ENCODE assay signal across 30 mouse cellular contexts in the genomic region with DNA sequence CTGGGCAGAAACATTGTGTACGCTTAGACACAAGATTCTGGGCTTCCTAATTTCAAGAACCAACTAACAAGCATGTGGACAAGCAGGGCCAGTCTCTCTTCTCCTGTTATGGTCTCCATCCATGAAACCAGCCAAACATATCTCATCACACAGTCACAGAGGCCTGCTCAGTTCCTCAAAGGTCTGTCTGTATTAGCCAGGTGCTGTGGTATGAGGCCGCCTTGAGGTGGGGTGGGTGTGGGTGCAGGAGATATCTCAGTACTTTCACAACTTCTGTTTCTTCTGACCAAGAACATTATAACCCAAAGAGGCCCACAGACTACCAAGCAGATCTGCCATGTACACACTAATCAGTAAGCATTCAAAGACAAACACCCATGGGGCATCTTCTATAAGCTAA. TPM values are rescaled to one million over a fixed set of nuclear protein-coding genes. Genes with fewer than 3 reads are reported as not detected.
"Had no signal": no experiment of that assay in that cellular context is flagged by ENCODE, and none has a peak within 500 bp of the region (broad histone marks: within the 10 kb centered on the region; RNA-seq: fewer than 3 reads in every experiment).

No protein-coding gene starts in this region.

- H3K9ac ChIP-seq: intestine, embryonic 15.5 days; kidney, embryonic 15.5 days; limb, embryonic 12.5 days; limb, embryonic 15.5 days; midbrain, embryonic 13.5 days; neural tube, embryonic 13.5 days; stomach, embryonic 15.5 days had no signal

- H3K36me3 ChIP-seq: intestine, embryonic 15.5 days; kidney, embryonic 15.5 days; limb, embryonic 12.5 days; limb, embryonic 15.5 days; midbrain, embryonic 10.5 days; midbrain, embryonic 13.5 days; neural tube, embryonic 13.5 days; stomach, embryonic 15.5 days had no signal

- H3K4me3 ChIP-seq: intestine, embryonic 15.5 days; kidney, embryonic 15.5 days; left cerebral cortex, adult 2 months; limb, embryonic 12.5 days; limb, embryonic 15.5 days; midbrain, embryonic 10.5 days; midbrain, embryonic 13.5 days; myocyte; neural tube, embryonic 13.5 days; stomach, embryonic 15.5 days had no signal

- DNase-seq: kidney, adult 11 months; kidney, adult 8-10 months; kidney, postnatal 10 days; kidney, postnatal 4 days; layer of hippocampus, postnatal 36 days; left cerebral cortex, postnatal 4 days; lung, adult 2 months; retina, postnatal 1 day; right cerebral cortex, postnatal 25 days; spleen, adult 18-20 months; thymus, postnatal 25 days had no signal

- H3K27me3 ChIP-seq: intestine, embryonic 15.5 days; kidney, embryonic 15.5 days; limb, embryonic 12.5 days; limb, embryonic 15.5 days; midbrain, embryonic 13.5 days; neural tube, embryonic 13.5 days; stomach, embryonic 15.5 days had no signal

- ATAC-seq: intestine, embryonic 15.5 days; midbrain, embryonic 13.5 days; midbrain, embryonic 16.5 days had no signal

- H3K9me3 ChIP-seq: intestine, embryonic 15.5 days; kidney, embryonic 15.5 days; limb, embryonic 12.5 days; limb, embryonic 15.5 days; midbrain, embryonic 10.5 days; midbrain, embryonic 13.5 days; neural tube, embryonic 13.5 days; stomach, embryonic 15.5 days had no signal

- H3K4me1 ChIP-seq: intestine, embryonic 15.5 days; limb, embryonic 12.5 days; limb, embryonic 15.5 days; midbrain, embryonic 10.5 days; midbrain, embryonic 13.5 days; neural tube, embryonic 13.5 days; stomach, embryonic 15.5 days had no signal

- H3K27ac ChIP-seq: intestine, embryonic 15.5 days; kidney, embryonic 15.5 days; left cerebral cortex, adult 2 months; limb, embryonic 12.5 days; limb, embryonic 15.5 days; macrophage; midbrain, embryonic 10.5 days; midbrain, embryonic 13.5 days; neural tube, embryonic 13.5 days; stomach, embryonic 15.5 days had no signal

- H3K4me2 ChIP-seq: intestine, embryonic 15.5 days; kidney, embryonic 15.5 days; limb, embryonic 12.5 days; limb, embryonic 15.5 days; midbrain, embryonic 13.5 days; neural tube, embryonic 13.5 days; stomach, embryonic 15.5 days had no signal

RNA-seq across cellular contexts. Expression of a gene that starts 8.8 kb away (rescaled TPM):
- total RNA-seq: layer of hippocampus, adult 18-20 months; layer of hippocampus, postnatal 36 days; left cerebral cortex, adult 2 months; left cerebral cortex, postnatal 10 days; left cerebral cortex, postnatal 4 days; megakaryocyte, adult 5-6 weeks; monocyte, adult 5-6 weeks; neutrophil, adult 5-6 weeks had no signal
- polyA plus RNA-seq: intestine, embryonic 15.5 days; kidney, embryonic 15.5 days; limb, embryonic 12.5 days; limb, embryonic 15.5 days; lung, adult 2 months; lung, embryonic 16.5 days; macrophage; midbrain, embryonic 10.5 days; midbrain, embryonic 13.5 days; midbrain, embryonic 16.5 days; myocyte; neural tube, embryonic 13.5 days; stomach, embryonic 15.5 days; thymus, postnatal 0 days had no signal
